Mouse (Mus musculus) kidney, embryonic 15.5 days (tissue): ENCODE data around the gene Duoxa2. TPM values are rescaled to one million over a fixed set of nuclear protein-coding genes. Genes with fewer than 3 reads are reported as not detected.
"Not testable (repeated sequence)": the region's sequence is repeated elsewhere in the genome, so short reads cannot be mapped to it uniquely, and the experiment has no call there.

Experiments used
- ATAC-seq: fragments of 200-750 bp; cut with Nextera tagmentation; replicated peaks from 2 replicates; pipeline ENCODE4 v1.8.0; 2017; ENCODE audit warnings: moderate TSS enrichment; ENCODE audit not compliant: low FRiP score
- H3K27ac ChIP-seq: fragments of 300-500 bp; sonication (generic); 2 replicates; pipeline ENCODE4 v1.5.1; 2015; ENCODE audit warnings: mild to moderate bottlenecking, inconsistent platforms
- H3K27me3 ChIP-seq: fragments of 300-500 bp; sonication (generic); 2 replicates; pipeline ENCODE4 v1.6.1; 2015; ENCODE audit warnings: inconsistent platforms
- H3K36me3 ChIP-seq: fragments of 300-500 bp; sonication (generic); 2 replicates; pipeline ENCODE4 v1.6.1; 2015; ENCODE audit warnings: inconsistent platforms
- H3K4me1 ChIP-seq: fragments of 300-500 bp; sonication (generic); 2 replicates; pipeline ENCODE4 v1.6.1; 2015; ENCODE audit warnings: inconsistent platforms
- H3K4me2 ChIP-seq: fragments of 300-500 bp; sonication (generic); 2 replicates; pipeline ENCODE4 v1.6.1; 2015; ENCODE audit warnings: moderate library complexity, mild to moderate bottlenecking, inconsistent platforms
- H3K4me3 ChIP-seq: fragments of 300-500 bp; sonication (generic); replicated peaks from 2 replicates; pipeline ENCODE4 v1.5.1; 2015; ENCODE audit warnings: mild to moderate bottlenecking, inconsistent platforms
- H3K9ac ChIP-seq: fragments of 300-500 bp; sonication (generic); 2 replicates; pipeline ENCODE4 v1.6.1; 2015; ENCODE audit warnings: mild to moderate bottlenecking, inconsistent platforms
- H3K9me3 ChIP-seq: fragments of 300-500 bp; sonication (generic); replicated peaks from 2 replicates; pipeline ENCODE4 v1.6.1; 2016; ENCODE audit warnings: inconsistent platforms
- WGBS: fragments of 180-500 bp; shearing (Covaris S2); methylation state at CpG from one replicate; pipeline ENCODE4 v1.1.7; 2015; ENCODE audit warnings: mixed read lengths; 5-methylcytosine and 5-hydroxymethylcytosine counted together
- polyA plus RNA-seq: library from polyadenylated mRNA; unstranded; fragments of >200 nt; fragmentation: Nextera tagmentation; extraction: Ambion mirVana; gene quantifications from 2 replicates; pipeline ENCODE4 v1.2.1, GENCODE M21; 2015

The Duoxa2 gene
- polyA plus RNA-seq, 1 experiment from 2014 or later, result not detected

DNA sequence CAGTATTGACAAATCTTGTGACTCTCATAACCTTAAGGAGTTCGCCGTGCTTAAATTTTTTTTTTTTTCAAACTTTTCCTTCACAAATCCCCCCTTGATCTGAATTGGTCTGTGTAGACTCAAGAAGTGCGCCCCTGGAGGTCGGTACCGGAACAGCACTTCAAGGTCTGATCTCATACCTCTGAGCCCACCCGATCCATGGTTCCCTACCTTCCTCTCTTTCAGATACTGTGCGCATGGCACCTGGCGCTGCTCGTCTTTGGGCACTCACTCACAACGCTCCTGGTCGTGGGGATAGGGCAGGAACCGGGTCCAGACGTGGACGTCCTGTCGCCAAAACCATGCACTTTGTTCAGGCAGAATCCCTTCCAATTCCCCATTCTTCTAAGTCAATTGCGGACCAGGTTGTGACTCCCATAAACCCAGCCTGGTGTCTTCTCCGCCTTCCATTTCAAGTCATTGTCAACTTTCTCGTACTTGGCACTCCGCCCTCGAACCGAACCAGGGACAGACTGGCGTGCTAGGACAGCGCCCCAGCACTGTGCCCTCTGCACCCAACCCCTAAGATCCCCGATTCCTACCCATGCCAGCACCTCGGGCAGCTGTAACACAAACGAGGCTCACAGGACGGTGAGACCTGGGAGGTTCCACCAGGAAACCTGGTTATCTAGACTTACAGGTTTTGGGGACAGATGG, 14.2 kb downstream of the Duoxa2 start:
- Histone ChIP-seq H3K27ac (no peak overlapping the region), H3K9me3 (no peaks in the 10 kb centered on the region), H3K4me3 (peak overlapping the region; percentile 33), H3K36me3 (no peaks in the 10 kb centered on the region), H3K4me1 (peaks cover 11% of the 10 kb centered on the region), H3K4me2 (peak overlapping the region; percentile 58), H3K9ac (no peak overlapping the region), H3K27me3 (peaks cover 79% of the 10 kb centered on the region)
- ATAC-seq, result 0 out of 2 replicates have a peak, but pooled peaks have one; percentile 17
- 3% methylated on average over 27 of the region's 27 CpGs for WGBS

DNA sequence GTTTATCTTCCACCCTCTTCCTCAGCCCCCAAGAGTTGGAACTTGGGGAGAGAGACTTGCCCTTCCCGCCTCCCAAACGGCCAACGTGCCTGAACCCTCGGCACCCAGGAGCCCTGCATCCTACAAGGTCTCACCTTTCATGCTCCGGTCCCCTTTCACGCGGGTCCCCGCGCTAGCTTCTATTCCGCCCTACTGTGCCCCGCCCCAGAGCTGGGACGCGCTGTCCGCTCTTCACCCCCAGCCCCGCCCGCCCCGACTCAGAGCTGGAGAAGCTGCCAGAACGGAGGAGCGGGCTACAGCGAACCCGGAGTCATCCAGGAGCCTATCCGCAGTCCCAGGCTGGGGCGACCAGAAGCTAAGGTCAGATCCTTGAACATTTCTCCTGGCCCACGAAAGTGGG, 14.8 kb downstream of the Duoxa2 start, which contains the start of gene Duoxa1:
TSS of gene Duoxa1 (minus strand) at position 195 of the 400 bp plus-strand sequence.
- Histone ChIP-seq H3K27me3 (peaks cover 74% of the 10 kb centered on the region), H3K4me2 (peak within 1 kb of the TSS; percentile 58), H3K9ac (no peak within 1 kb of the TSS), H3K9me3 (no peaks in the 10 kb centered on the region), H3K4me3 (peak within 1 kb of the TSS; percentile 33), H3K36me3 (no peaks in the 10 kb centered on the region), H3K4me1 (peaks cover 11% of the 10 kb centered on the region), H3K27ac (no peak within 1 kb of the TSS)
- WGBS, result 2% methylated on average over 24 of the region's 24 CpGs
- ATAC-seq, result 0 out of 2 replicates have a peak, but pooled peaks have one; percentile 65

- no peak for ATAC-seq
- Histone ChIP-seq H3K9me3 (no peaks in the 10 kb centered on the region), H3K36me3 (no peaks in the 10 kb centered on the region), H3K27me3 (peaks cover 56% of the 10 kb centered on the region), H3K9ac (no peak within 1 kb of the TSS), H3K4me1 (peaks cover 11% of the 10 kb centered on the region), H3K27ac (no peak within 1 kb of the TSS), H3K4me3 (no peak within 1 kb of the TSS), H3K4me2 (no peak within 1 kb of the TSS)
- 87% methylated on average over 7 of the region's 7 CpGs for WGBS
Observed at GRCm38 (mm10) chr2:122315372-122315771, 16.7 kb downstream of the Duoxa2 start, which contains the start of gene Duox1. Gene Duox1, plus strand, starts transcription at chr2:122315672.

GRCm38 (mm10) chr2:122317384-122317783, 18.7 kb downstream of the Duoxa2 start:
- H3K4me3 ChIP-seq, result no peak overlapping the region
- H3K36me3 ChIP-seq, result no peaks in the 10 kb centered on the region
- no peak overlapping the region for H3K4me2 ChIP-seq
- H3K27ac ChIP-seq, result no peak overlapping the region
- H3K4me1 ChIP-seq, result peaks cover 11% of the 10 kb centered on the region
- H3K27me3 ChIP-seq, result peaks cover 36% of the 10 kb centered on the region
- 60% methylated on average over 4 of the region's 4 CpGs for WGBS
- no peaks in the 10 kb centered on the region for H3K9me3 ChIP-seq
- ATAC-seq, result no peak
- H3K9ac ChIP-seq, result no peak overlapping the region

- no peaks in the 10 kb centered on the region for H3K27me3 ChIP-seq
- H3K27ac ChIP-seq, result no peak overlapping the region
- H3K9ac ChIP-seq, result no peak overlapping the region
- H3K36me3 ChIP-seq, result no peaks in the 10 kb centered on the region
- no peak overlapping the region for H3K4me2 ChIP-seq
- no peak overlapping the region for H3K4me3 ChIP-seq
- no peaks in the 10 kb centered on the region for H3K4me1 ChIP-seq
- no peak for ATAC-seq
- no peaks in the 10 kb centered on the region for H3K9me3 ChIP-seq
- WGBS, result 66% methylated on average over 3 of the region's 3 CpGs
Observed at GRCm38 (mm10) chr2:122323960-122324359, 25.3 kb downstream of the Duoxa2 start.

DNA sequence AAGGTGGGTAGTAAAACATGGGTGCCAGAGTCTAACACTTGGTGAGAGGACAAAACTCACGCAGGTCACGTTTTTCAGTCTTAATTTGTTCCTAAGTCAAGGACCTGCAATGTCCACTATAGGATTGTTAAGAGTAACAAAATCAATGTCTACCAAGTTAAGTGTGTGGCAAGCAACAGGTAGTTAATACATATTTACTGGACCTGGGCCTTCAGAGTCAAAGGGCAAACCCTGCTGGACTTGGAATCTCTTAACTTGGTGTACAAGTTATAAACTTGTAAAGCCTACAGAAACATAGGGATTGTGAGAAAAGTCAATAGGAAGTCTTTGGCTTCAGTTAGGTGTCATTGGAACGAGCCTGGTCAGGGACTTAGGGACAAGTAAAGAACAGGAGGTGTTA, 25.9 kb downstream of the Duoxa2 start:
- Histone ChIP-seq H3K4me2 (no peak overlapping the region), H3K9me3 (no peaks in the 10 kb centered on the region), H3K4me1 (no peaks in the 10 kb centered on the region), H3K27ac (no peak overlapping the region), H3K36me3 (no peaks in the 10 kb centered on the region), H3K4me3 (no peak overlapping the region), H3K9ac (no peak overlapping the region), H3K27me3 (no peaks in the 10 kb centered on the region)
- ATAC-seq, result no peak
- 65% methylated on average over 3 of the region's 3 CpGs for WGBS

DNA sequence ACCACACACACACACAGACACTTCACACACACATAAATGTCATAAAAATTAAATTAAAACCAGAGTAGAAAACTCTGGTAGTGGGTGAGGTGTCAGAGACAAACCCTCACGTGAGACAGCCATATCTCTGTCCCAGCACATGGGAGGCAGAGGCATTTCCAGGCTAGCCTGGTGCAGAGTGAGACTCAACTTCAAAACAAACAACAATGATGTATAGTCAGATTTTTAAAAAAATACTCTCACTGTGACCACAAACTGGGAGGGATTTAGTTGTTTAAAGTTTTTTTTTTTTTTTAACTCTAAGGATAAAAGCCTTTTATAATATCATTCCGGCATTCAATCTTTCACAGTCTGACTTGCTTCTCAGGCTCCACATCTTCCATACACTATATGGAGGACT, 26.7 kb downstream of the Duoxa2 start:
- Histone ChIP-seq H3K4me2 (no peak overlapping the region), H3K9ac (no peak overlapping the region), H3K4me3 (no peak overlapping the region), H3K36me3 (no peaks in the 10 kb centered on the region), H3K9me3 (no peaks in the 10 kb centered on the region), H3K27me3 (no peaks in the 10 kb centered on the region), H3K27ac (no peak overlapping the region), H3K4me1 (no peaks in the 10 kb centered on the region)
- WGBS, result 62% methylated on average over 2 of the region's 2 CpGs
- ATAC-seq, result no peak

GRCm38 (mm10) chr2:122327986-122328385, 29.3 kb downstream of the Duoxa2 start:
- no peaks in the 10 kb centered on the region for H3K4me1 ChIP-seq
- H3K4me2 ChIP-seq, result no peak overlapping the region
- H3K9ac ChIP-seq, result no peak overlapping the region
- H3K27ac ChIP-seq, result no peak overlapping the region
- no peak for ATAC-seq
- WGBS, result 53% methylated on average over 3 of the region's 3 CpGs
- H3K4me3 ChIP-seq, result no peak overlapping the region
- no peaks in the 10 kb centered on the region for H3K27me3 ChIP-seq
- H3K36me3 ChIP-seq, result no peaks in the 10 kb centered on the region
- no peaks in the 10 kb centered on the region for H3K9me3 ChIP-seq

GRCm38 (mm10) chr2:122330317-122330716, 31.6 kb downstream of the Duoxa2 start:
- H3K27me3 ChIP-seq, H3K4me1 ChIP-seq, H3K4me2 ChIP-seq, H3K27ac ChIP-seq, H3K9me3 ChIP-seq, H3K36me3 ChIP-seq, H3K4me3 ChIP-seq, ATAC-seq, H3K9ac ChIP-seq: not testable (repeated sequence)
- WGBS, result 81% methylated on average over 6 of the region's 6 CpGs

- Histone ChIP-seq H3K27ac (no peak overlapping the region), H3K4me3 (no peak overlapping the region), H3K9ac (no peak overlapping the region), H3K27me3 (0 out of 2 replicates have a peak, but pooled peaks cover 2% of the 10 kb centered on the region), H3K36me3 (no peaks in the 10 kb centered on the region), H3K4me1 (no peaks in the 10 kb centered on the region), H3K4me2 (no peak overlapping the region), H3K9me3 (no peaks in the 10 kb centered on the region)
- ATAC-seq, result no peak
- 83% methylated on average over 3 of the region's 3 CpGs for WGBS
Observed at GRCm38 (mm10) chr2:122332222-122332621, 33.5 kb downstream of the Duoxa2 start.

GRCm38 (mm10) chr2:122334170-122334569, 35.5 kb downstream of the Duoxa2 start:
- H3K4me2 ChIP-seq, result no peak overlapping the region
- ATAC-seq, result no peak
- no peaks in the 10 kb centered on the region for H3K9me3 ChIP-seq
- no peaks in the 10 kb centered on the region for H3K4me1 ChIP-seq
- H3K27me3 ChIP-seq, result peaks cover 7% of the 10 kb centered on the region; the same call in 1 of the 2 replicates
- H3K36me3 ChIP-seq, result no peaks in the 10 kb centered on the region
- WGBS, result 68% methylated on average over 3 of the region's 3 CpGs
- H3K4me3 ChIP-seq, result no peak overlapping the region
- H3K9ac ChIP-seq, result no peak overlapping the region
- no peak overlapping the region for H3K27ac ChIP-seq

GRCm38 (mm10) chr2:122337291-122337690, 38.6 kb downstream of the Duoxa2 start:
- no peak overlapping the region for H3K4me3 ChIP-seq
- H3K4me1 ChIP-seq, result no peaks in the 10 kb centered on the region
- H3K9me3 ChIP-seq, result no peaks in the 10 kb centered on the region
- no peak overlapping the region for H3K9ac ChIP-seq
- H3K27me3 ChIP-seq, result peaks cover 7% of the 10 kb centered on the region; the same call in 1 of the 2 replicates
- no peak overlapping the region for H3K27ac ChIP-seq
- WGBS, result 61% methylated on average over 21 of the region's 21 CpGs
- H3K4me2 ChIP-seq, result peak overlapping the region; percentile 32
- no peaks in the 10 kb centered on the region for H3K36me3 ChIP-seq
- no peak for ATAC-seq
